In the genomic region with DNA sequence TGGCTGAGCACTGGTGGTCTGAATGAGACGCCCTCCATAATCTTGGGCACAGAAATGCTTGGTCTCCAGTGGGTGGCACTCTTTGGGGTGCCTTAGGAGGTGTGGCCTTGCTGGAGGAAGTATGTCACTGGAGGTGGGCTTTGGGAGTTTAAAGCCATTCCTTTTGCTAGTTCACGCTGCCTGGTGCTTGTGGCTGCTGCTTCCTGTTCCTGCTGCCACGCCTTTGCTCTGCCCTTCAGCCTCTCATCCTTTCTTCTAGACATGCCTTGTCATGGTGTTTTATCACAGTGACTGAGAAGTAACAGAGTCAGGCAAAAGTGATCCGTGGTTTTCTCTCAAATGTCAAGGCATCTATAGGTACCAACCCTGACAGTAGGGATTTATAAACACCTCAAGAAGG, we compare ENCODE assay signal across 18 mouse cellular contexts. TPM values are rescaled to one million over a fixed set of nuclear protein-coding genes. Genes with fewer than 3 reads are reported as not detected.
DNase-seq lines count a peak whose midpoint lies in the region; ATAC-seq and TF ChIP-seq lines count a peak whose summit lies in the region.
"Had no signal": no experiment of that assay in that cellular context is flagged by ENCODE, and none has a peak within 500 bp of the region (broad histone marks: within the 10 kb centered on the region; RNA-seq: fewer than 3 reads in every experiment).

No protein-coding gene starts in this region.

- H3K9ac ChIP-seq in intestine, postnatal 0 days (ENCODE audit: low read depth, low read length), result no peak overlapping the region
- H3K9ac ChIP-seq in hindbrain, embryonic 13.5 days, result no peak overlapping the region
- H3K9ac ChIP-seq: heart, embryonic 12.5 days; liver, embryonic 13.5 days had no signal

- no peaks in the 10 kb centered on the region for H3K9me3 ChIP-seq in intestine, postnatal 0 days (ENCODE audit: control insufficient read depth)
- no peaks in the 10 kb centered on the region for H3K9me3 ChIP-seq in hindbrain, embryonic 13.5 days
- H3K9me3 ChIP-seq: heart, embryonic 12.5 days; liver, embryonic 13.5 days had no signal

- 63% methylated on average over 4 of the region's 4 CpGs for WGBS in intestine, postnatal 0 days
- 87% methylated on average over 4 of the region's 4 CpGs for WGBS in hindbrain, embryonic 13.5 days

- no peak overlapping the region for H3K4me3 ChIP-seq in intestine, postnatal 0 days (ENCODE audit: low read depth, low read length)
- no peak overlapping the region for H3K4me3 ChIP-seq in hindbrain, embryonic 13.5 days
- H3K4me3 ChIP-seq: heart, embryonic 12.5 days; liver, embryonic 13.5 days had no signal

- no peak overlapping the region for H3K4me2 ChIP-seq in intestine, postnatal 0 days (replicated peaks; ENCODE audit: low read depth)
- H3K4me2 ChIP-seq in hindbrain, embryonic 13.5 days, result no peak overlapping the region
- H3K4me2 ChIP-seq: heart, embryonic 12.5 days; liver, embryonic 13.5 days had no signal

- peak; percentile 63 for ATAC-seq in CD4-positive, CD25-positive, alpha-beta regulatory T cell, adult 4 months
- ATAC-seq in intestine, postnatal 0 days, result peak; percentile 60
- ATAC-seq in hindbrain, embryonic 13.5 days (ENCODE audit: low FRiP score), result no peak

- H3K4me1 ChIP-seq in intestine, postnatal 0 days (replicated peaks; ENCODE audit: control insufficient read depth, insufficient read depth, low read length), result peaks cover 10% of the 10 kb centered on the region; the same call in 1 of the 2 replicates
- 0 out of 2 replicates have a peak, but pooled peaks cover 6% of the 10 kb centered on the region for H3K4me1 ChIP-seq in hindbrain, embryonic 13.5 days (replicated peaks)
- H3K4me1 ChIP-seq: heart, embryonic 12.5 days had no signal

- H3K36me3 ChIP-seq in intestine, postnatal 0 days (ENCODE audit: control insufficient read depth, insufficient read depth), result peaks cover 10% of the 10 kb centered on the region; the same call in 1 of the 2 replicates
- H3K36me3 ChIP-seq in hindbrain, embryonic 13.5 days, result peaks cover 33% of the 10 kb centered on the region

- no peak for TF ChIP-seq CTCF in intestine, postnatal 0 days (IDR thresholded peaks at IDR 0.05; ENCODE audit: low read depth)

- peak overlapping the region; percentile 22; the same call in 1 of the 2 replicates for H3K27ac ChIP-seq in intestine, postnatal 0 days (ENCODE audit: low read depth, low read length)
- no peak overlapping the region for H3K27ac ChIP-seq in hindbrain, embryonic 13.5 days
- H3K27ac ChIP-seq: liver, embryonic 13.5 days had no signal

- DNase-seq in MEL-GATA-1-ER (ENCODE audit: extremely low read depth, low read depth) (peak; percentile 45), MN1 (ENCODE audit: low spot score) (no peak)
- DNase-seq in thymus, postnatal 0 days (ENCODE audit: low spot score), result peak; percentile 69
- no peak for DNase-seq in frontal cortex, postnatal 10 days (ENCODE audit: low spot score in 2 of 2)
- DNase-seq in right cerebral cortex, adult 18-20 months, result no peak
- DNase-seq: cerebellum, postnatal 25 days; gastrocnemius, postnatal 14 days; heart, postnatal 36 days; kidney, adult 18-20 months; kidney, postnatal 25 days; left cerebral cortex, postnatal 4 days; liver, embryonic 13.5 days; lung, postnatal 10 days; midbrain, embryonic 14.5 days had no signal

- no peaks in the 10 kb centered on the region for H3K27me3 ChIP-seq in intestine, postnatal 0 days (replicated peaks; ENCODE audit: control insufficient read depth, insufficient read depth, low read length)
- H3K27me3 ChIP-seq in hindbrain, embryonic 13.5 days, result no peaks in the 10 kb centered on the region
- H3K27me3 ChIP-seq: heart, embryonic 12.5 days; liver, embryonic 13.5 days had no signal

RNA-seq across cellular contexts. Expression of gene Asb7, which starts 37.2 kb away (rescaled TPM):
- 1 to 10 TPM; 6.8 to 9.3 TPM for polyA plus RNA-seq in CD4-positive, CD25-positive, alpha-beta regulatory T cell, adult 4 months (2017; shearing (Covaris generic))
- 6.0 and 6.8 TPM in 2 replicates for polyA plus RNA-seq in intestine, postnatal 0 days (2015; fragmentation: Nextera tagmentation; extraction: Ambion mirVana)
- 9.5 and 9.8 TPM in 2 replicates for polyA plus RNA-seq in thymus, postnatal 0 days (2015; fragmentation: Nextera tagmentation; extraction: Ambion mirVana)
- 16.7 and 18.3 TPM in 2 replicates for polyA plus RNA-seq in hindbrain, embryonic 13.5 days (2015; fragmentation: Nextera tagmentation; extraction: Ambion mirVana)

RNA-seq across cellular contexts. Expression of gene Lins1, which starts 37.5 kb away (rescaled TPM):
- polyA plus RNA-seq in CD4-positive, CD25-positive, alpha-beta regulatory T cell, adult 4 months (2017; shearing (Covaris generic)), result 1 to 10 TPM; 8.2 TPM
- polyA plus RNA-seq in intestine, postnatal 0 days (2015; fragmentation: Nextera tagmentation; extraction: Ambion mirVana), result 4.5 and 4.8 TPM in 2 replicates
- polyA plus RNA-seq in thymus, postnatal 0 days (2015; fragmentation: Nextera tagmentation; extraction: Ambion mirVana), result 10.3 and 11.1 TPM in 2 replicates
- 17.0 and 17.1 TPM in 2 replicates for polyA plus RNA-seq in hindbrain, embryonic 13.5 days (2015; fragmentation: Nextera tagmentation; extraction: Ambion mirVana)

Comparison
In these comparisons a context has a peak if more than half of its experiments do, and no peak if none do; other contexts are left out.
1. DNase-seq: peak in MEL-GATA-1-ER (single experiment) and thymus, postnatal 0 days (single experiment); none in frontal cortex, postnatal 10 days (0 of 2), right cerebral cortex, adult 18-20 months (single experiment) and MN1 (single experiment).